Mouse (Mus musculus) testis, adult 2 months (tissue): ENCODE results near the gene Tnfrsf13b. TPM values are rescaled to one million over a fixed set of nuclear protein-coding genes. Genes with fewer than 3 reads are reported as not detected.

Source experiments
- H3K27ac ChIP-seq: fragments of 200-500 bp; 2 replicates; pipeline ENCODE4 v1.5.1; 2012; ENCODE audit warnings: low read depth, low read length; ENCODE audit not compliant: control insufficient read depth, insufficient read depth
- H3K27me3 ChIP-seq: fragments of 200-500 bp; 2 replicates; pipeline ENCODE4 v1.6.1; 2012; ENCODE audit warnings: mild to moderate bottlenecking, low read length, moderate library complexity; ENCODE audit not compliant: control insufficient read depth, insufficient read depth
- H3K36me3 ChIP-seq: fragments of 200-500 bp; 2 replicates; pipeline ENCODE4 v1.6.1; 2012; ENCODE audit warnings: mild to moderate bottlenecking, low read length; ENCODE audit not compliant: control insufficient read depth, insufficient read depth
- H3K4me1 ChIP-seq: fragments of 200-500 bp; 2 replicates; pipeline ENCODE4 v1.6.1; 2012; ENCODE audit warnings: low read length; ENCODE audit not compliant: control insufficient read depth, insufficient read depth
- H3K4me3 ChIP-seq: fragments of 200-500 bp; 2 replicates; pipeline ENCODE4 v1.5.1; 2012; ENCODE audit warnings: low read depth, mild to moderate bottlenecking, low read length, moderate library complexity, mixed read lengths; ENCODE audit not compliant: control insufficient read depth
- CTCF ChIP-seq: fragments of 200-500 bp; IDR thresholded peaks from 2 replicates; pipeline ENCODE4 v1.5.1; 2012; ENCODE audit warnings: low read depth, mild to moderate bottlenecking, inconsistent platforms, low read length, moderate library complexity; ENCODE audit not compliant: control insufficient read depth, insufficient read depth, insufficient replicate concordance
- POLR2A ChIP-seq: fragments of 200-500 bp; IDR thresholded peaks from 2 replicates; pipeline ENCODE4 v1.6.1; 2012; ENCODE audit warnings: low read depth, mild to moderate bottlenecking, inconsistent platforms, low read length, moderate library complexity; ENCODE audit not compliant: control insufficient read depth
- polyA plus RNA-seq: library from polyadenylated mRNA; depleted of rRNA; stranded (reverse); fragments of >200 nt; gene quantifications from 2 replicates; pipeline ENCODE4 v1.2.3, GENCODE M21; 2012; rRNA removed

The Tnfrsf13b gene
- polyA plus RNA-seq, 1 experiment = 0.19 TPM

GRCm38 (mm10) chr11:61193392-61193791 lies 66.8 kb downstream of the Tnfrsf13b start:
- no peak overlapping the region for H3K4me3 ChIP-seq
- no peak overlapping the region for H3K27ac ChIP-seq
- no peaks in the 10 kb centered on the region for H3K36me3 ChIP-seq
- no peak for TF ChIP-seq POLR2A
- TF ChIP-seq CTCF = peak; percentile 92; the same call in 1 of the 2 replicates
- H3K4me1 ChIP-seq = no peaks in the 10 kb centered on the region
- no peaks in the 10 kb centered on the region for H3K27me3 ChIP-seq

DNA sequence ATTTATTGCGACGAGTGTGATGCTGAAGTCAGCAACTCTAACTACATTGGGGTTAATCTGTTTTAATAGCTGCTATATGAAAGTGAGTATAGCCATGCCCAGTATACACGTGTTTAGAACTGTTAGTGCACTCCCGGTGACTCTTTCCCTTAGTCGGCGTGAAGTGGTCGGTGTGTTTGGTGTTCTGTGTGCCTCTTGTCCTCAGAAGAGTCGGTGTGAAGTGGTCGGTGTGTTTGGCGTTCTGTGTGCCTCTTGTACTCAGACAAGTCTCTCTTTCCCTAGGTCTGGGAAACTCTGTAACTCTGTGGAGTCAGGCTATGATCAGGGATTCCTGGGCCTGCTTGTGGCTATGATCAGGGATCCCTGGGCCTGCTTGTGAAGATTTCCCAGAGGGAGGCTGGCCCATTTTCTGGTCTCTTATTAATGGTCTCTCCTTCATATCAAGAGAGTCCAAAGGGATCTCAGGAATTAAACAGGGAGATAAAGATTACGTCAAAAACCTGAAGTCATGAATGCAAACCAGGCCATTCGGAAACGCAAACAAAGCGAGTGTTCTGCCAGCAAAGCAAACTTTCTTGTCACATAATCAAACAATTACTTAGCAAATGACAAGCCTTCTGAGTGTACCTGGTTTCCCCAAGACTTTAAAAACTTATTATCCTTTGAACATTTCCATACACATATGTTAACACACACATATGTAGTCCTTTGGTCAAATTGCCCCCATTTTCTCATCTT lies 70.2 kb downstream of the Tnfrsf13b start:
- H3K36me3 ChIP-seq = no peaks in the 10 kb centered on the region
- H3K27ac ChIP-seq = no peak overlapping the region
- no peaks in the 10 kb centered on the region for H3K4me1 ChIP-seq
- H3K4me3 ChIP-seq = no peak overlapping the region
- H3K27me3 ChIP-seq = no peaks in the 10 kb centered on the region
- TF ChIP-seq CTCF = no peak
- TF ChIP-seq POLR2A = no peak

DNA sequence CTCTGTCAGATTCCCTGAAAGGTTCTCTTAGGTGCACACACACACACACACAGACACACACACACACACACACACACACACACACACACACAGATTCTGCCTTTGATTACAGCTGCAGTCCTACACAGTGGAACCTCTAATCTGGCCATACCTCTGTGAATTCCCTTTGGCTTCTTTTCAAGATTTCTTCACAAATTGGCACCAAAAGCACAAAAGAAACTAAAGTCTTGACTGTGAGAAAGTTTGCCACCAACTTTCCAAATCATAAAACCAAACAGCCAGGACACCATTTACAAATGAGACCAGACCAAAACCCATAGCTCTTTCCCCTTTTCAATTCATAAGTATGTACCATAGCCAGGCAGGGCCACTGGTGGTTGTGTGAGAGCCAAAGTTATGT lies 71.4 kb downstream of the Tnfrsf13b start:
- Histone ChIP-seq H3K27me3 (no peaks in the 10 kb centered on the region), H3K4me1 (no peaks in the 10 kb centered on the region), H3K4me3 (no peak overlapping the region), H3K27ac (no peak overlapping the region), H3K36me3 (no peaks in the 10 kb centered on the region)
- TF ChIP-seq POLR2A (no peak), CTCF (no peak)

Other genes with a start within 250 kb of the Tnfrsf13b start
- 15.6 TPM in 2 replicates for gene Tmem11, start 247.5 kb upstream of the Tnfrsf13b start, polyA plus RNA-seq
- 34.6 and 39.6 TPM in 2 replicates for gene Natd1, start 212.0 kb upstream of the Tnfrsf13b start, polyA plus RNA-seq
- 36.6 and 36.8 TPM in 2 replicates for gene Map2k3, start 194.7 kb upstream of the Tnfrsf13b start, polyA plus RNA-seq
- gene Kcnj12, start 104.2 kb upstream of the Tnfrsf13b start, polyA plus RNA-seq = 0.15 and 0.16 TPM in 2 replicates
- 12.3 and 15.8 TPM in 2 replicates for gene Usp22, start 48.3 kb downstream of the Tnfrsf13b start, polyA plus RNA-seq
- 1.0 and 1.6 TPM in 2 replicates for gene Aldh3a1, start 80.8 kb downstream of the Tnfrsf13b start, polyA plus RNA-seq
- gene Aldh3a2, start 140.7 kb downstream of the Tnfrsf13b start, polyA plus RNA-seq = 18.3 and 21.3 TPM in 2 replicates
- gene Slc47a2, start 216.1 kb downstream of the Tnfrsf13b start, polyA plus RNA-seq = 69.1 and 87.1 TPM in 2 replicates